Mouse (Mus musculus): ENCODE data around the gene Spata25.

Spata25 gene

DNA sequence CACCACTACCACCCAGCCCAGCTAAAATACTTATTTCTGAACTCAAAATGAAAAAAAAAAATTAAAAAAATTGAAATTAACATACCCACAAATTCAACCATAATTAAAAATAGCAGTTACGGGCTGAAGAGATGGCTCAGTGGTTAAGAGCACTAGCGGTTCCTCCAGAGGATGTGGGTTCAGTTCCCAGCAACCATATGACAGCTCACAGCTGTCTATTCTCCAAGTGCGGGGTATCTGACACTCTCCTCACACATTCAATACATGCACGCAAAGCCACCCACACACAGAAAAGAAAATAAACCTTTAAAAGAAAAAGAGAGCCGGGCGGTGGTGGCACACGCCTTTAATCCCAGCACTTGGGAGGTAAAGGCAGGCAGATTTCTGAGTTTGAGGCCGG is 21.7 kb upstream of the Spata25 start:
- DNase-seq (ENCODE audit: low spot score): no peak

DNA sequence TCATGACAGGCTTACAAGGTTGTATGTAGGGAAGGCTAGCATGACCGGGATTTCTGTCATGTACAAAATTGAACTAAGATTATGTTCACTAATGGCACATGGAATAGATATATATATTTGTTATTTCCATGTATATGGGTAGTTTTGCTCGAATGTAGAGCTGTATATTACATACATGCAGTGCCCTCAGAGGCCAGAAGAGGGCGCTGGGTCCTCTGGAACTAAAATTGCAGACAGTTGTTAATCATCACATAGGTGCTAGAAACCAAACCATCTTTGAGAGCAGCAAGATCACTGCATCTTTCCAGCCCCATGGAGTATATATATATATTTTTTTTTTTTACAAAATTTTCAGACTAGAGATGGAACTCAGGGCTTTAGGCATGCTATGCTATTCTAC is 17.4 kb upstream of the Spata25 start:
- no peak for DNase-seq (ENCODE audit: low spot score)

DNA sequence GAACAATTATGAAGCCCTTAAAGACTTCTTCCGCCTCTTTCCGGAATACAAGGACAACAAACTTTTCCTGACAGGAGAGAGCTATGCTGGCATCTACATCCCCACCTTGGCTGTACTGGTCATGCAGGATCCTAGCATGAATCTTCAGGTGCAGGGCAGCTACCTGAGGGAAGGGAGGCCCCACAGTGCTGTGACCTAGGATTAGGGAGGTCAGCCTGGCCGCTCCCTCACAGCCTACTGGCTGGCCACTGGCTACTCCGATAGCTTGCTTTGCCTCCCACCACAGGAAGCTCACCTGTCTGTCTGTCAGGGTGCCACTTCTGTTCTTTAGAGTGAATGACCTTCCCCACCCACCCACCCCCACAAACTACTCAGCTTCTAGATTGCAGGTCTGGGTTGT is 6.8 kb upstream of the Spata25 start:
- no peak for DNase-seq (ENCODE audit: low spot score)

DNA sequence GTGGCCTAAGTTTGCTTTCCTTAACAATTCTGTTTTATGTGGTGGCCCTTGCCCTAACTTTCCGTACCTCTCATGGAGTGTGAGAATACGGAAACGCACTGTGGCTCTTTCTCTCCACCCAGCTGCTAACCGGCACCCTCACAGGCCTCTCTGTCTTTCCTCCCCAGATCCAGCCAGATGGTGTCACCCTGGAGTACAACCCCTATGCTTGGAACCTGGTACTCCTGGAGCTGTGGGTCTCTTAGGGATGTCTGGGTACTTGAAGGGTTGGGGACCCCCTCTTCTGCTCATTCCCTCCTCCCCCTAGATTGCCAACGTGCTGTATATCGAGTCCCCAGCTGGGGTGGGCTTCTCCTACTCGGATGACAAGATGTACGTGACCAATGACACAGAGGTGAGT is 6.2 kb upstream of the Spata25 start:
- DNase-seq (ENCODE audit: low spot score): no peak

DNA sequence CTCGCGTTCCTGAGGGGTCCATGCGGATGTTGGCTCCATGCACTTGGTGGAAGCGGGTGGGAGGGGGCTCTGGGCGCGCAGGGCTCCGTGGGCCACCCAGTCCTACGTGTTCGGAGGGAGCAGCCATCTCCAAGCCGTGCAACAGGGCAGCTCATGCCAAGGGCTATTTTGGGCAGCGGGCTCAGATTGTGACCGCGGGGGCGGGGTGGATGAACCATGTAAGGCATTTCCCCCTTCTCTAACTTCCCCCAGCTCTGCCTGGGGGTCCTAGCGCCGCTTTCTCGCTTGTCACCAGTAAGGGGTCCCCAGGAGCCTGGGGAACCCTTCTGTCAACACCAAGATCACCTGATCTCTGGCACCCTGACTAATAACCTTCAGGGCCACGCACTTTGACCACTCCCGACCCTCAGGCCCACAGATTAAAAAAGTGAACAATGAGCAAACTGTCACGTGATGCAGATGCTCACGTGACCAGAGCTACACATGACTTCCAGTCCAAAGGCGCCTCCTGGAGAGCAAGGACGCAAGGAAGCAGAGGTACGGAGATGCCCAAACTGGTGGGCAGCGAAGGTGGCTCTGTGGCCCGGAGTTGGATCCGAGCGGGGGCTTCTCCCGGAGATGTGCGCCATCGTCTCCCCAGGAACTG is 5.1 kb upstream of the Spata25 start, which contains the start of gene Neurl2:
Neurl2 (minus strand) TSS at position 143 of the 646 bp plus-strand sequence.
- peak; percentile 85 for DNase-seq (ENCODE audit: low spot score)

DNA sequence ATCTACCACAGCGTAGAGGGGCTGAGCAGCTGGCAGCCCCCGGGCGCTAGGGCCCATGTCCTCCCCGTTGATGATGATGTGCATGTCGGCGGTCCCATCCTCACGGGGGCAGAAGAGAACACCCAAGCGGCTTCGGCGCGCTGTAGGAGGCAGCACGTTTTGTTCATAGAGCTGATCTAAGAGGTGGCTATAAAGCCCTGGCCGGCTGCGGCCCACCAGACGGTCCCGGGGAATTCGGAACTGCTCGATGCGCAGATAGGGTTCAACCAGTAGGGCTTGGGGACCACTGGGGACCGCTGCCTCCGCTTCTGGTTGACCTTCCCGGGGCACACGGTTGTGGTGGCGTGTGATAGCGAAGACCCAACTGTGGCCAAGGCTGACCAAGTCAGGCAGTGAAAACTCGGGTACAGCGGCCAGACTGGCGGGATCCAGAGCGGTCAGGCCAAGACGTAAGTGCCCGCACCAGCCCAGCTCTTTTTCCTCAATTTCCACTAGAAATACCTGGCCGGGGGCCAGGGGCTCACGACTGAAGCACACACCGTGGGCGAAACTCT is 4.5 kb upstream of the Spata25 start, which contains the start of gene Ctsa:
Ctsa (plus strand) TSS at position 126 of the 554 bp plus-strand sequence.
- DNase-seq (ENCODE audit: low spot score): peak; percentile 74

DNA sequence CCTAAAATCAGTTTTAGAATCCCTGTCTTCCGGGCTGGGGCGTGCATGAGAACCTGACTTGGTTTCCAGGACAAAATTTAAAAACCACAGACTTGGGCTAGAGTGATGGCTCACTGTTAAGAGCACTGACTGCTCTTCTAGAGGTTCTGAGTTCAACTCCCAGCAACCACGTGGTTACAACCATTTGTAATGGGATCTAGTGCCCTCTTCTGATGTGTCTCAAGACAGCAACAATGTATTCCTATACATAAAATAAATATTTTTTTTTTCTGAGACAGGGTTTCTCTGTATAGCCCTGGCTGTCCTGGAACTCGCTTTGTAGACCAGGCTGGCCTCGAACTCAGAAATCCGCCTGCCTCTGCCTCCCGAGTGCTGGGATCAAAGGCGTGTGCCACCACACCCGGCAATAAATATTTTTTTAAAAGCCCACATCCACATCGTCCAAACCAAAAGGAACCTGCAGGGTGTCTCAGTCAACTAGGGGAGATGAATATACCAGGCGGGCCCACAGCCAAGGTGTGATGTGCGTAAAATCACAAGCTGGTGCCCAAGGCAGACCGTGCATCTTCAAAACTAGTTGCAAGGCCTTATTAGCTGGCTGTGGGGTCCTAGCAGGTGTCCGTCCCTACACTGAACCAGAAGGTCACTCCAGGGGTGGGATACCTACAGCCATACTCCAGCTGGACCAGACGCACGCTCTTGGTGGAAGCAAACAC is 3.9 kb upstream of the Spata25 start:
- DNase-seq (ENCODE audit: low spot score): no peak

DNA sequence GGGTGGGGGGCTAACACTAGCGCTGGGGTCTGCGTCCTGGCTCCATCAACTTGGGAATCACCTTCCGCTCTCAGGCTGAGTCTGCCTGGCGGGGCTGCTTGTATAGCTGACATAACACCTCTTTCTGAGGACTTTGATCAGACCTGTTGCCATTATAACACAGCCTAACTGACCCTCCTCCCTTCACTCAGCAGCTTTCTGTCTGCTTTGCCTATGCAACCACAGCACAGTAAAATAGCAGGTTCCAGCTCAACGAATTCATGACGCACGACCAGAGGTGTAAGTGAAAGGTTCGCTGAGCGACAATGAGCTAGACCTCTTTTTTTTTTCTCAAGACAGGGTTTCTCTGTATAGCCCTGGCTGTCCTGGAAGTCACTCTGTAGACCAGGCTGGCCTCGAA is 2.7 kb upstream of the Spata25 start:
- no peak for DNase-seq (ENCODE audit: low spot score)

DNA sequence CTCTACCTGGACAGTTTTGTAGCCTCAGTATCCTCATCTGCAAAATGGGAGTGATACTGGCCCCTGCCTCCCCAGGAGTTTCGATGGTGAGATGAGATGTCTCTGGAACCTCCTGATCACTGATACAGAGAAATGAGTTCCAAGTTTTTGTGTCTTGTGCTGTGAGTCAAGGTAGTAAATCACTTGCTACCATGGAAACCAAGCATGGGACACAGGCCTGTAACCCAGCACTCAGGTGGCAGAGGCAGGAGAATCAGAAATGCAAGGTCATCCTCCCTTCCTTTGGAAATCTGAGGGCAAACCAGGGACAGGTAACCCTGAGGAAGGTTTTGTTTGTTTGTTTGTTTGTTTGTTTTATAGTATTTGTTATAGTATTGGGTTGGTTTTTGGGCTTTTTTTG is 753 bp upstream of the Spata25 start:
- no peak for DNase-seq (ENCODE audit: low spot score)

DNA sequence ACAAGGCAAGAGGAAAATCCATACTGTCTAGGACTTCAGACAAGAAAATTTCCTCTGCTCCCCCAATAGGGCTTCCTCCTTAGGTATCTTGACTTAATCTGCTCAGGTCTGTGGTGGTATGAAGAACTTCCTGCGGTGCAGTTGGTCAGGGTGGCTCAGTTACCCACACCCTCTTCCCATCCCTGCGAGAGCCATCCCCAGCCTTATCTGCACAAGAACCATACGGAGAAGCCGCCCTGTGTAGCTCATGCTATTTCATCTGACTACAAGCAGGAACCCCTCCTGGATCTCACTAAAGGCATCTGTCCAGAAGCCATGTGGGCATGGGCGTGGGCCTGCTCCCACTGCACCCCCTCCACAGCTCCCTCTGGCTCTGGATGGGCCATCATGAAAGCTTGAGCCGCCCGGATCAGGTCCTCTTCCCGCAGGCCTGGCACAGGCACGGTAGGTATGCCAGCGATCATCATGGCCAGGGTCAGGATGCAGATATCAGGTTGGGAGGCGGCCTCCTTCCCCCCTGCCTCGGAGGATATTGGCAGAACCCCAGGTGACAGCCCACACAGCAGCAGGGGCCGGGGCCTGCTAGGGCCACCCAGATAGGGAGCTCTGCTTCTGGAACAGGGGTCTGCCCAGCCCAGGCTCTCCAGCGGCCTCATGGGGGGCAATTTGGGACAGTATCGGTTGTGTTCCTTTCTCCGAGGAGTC is 1.0 kb downstream of the Spata25 start:
- no peak for DNase-seq (ENCODE audit: low spot score)

DNA sequence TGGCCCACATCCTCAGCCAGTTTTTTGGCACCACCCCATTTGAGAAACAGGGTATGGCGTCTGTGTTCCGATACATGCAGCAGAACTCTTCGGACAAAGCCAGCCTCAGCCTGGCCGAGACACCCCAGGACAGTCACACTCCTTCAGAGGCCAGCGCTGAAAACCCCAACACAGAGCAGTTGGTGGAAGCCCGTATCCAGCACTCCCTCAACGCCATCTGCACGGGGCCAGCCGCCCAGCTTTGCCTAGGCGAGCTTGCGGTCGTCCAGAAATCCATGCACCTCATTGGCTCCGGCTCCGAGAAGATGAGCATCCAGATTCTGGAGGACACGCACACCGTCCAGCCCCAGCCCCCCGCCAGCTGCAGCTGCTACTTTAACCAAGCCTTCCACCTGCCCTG is 2.8 kb downstream of the Spata25 start:
- DNase-seq (ENCODE audit: low spot score): no peak

DNA sequence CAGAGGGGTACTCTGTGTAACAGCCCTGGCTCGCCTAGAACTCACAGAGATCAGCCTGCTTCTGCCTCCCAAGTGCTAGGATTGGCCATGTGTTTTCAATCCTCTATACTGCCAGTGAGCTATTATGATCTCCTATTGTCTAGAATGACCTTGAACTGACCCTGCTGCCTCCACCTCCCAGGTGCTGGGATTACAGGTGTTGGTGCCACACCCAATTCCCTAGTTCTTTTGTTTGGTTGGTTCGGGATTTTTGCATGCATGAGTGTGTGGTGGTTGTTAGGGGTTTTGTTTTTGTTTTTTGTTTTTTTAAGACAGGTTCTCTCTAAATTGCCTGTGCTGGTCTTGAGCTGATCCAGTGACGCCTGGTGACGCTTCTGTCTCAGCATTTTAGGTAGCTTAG is 4.4 kb downstream of the Spata25 start:
- no peak for DNase-seq (ENCODE audit: low spot score)

DNA sequence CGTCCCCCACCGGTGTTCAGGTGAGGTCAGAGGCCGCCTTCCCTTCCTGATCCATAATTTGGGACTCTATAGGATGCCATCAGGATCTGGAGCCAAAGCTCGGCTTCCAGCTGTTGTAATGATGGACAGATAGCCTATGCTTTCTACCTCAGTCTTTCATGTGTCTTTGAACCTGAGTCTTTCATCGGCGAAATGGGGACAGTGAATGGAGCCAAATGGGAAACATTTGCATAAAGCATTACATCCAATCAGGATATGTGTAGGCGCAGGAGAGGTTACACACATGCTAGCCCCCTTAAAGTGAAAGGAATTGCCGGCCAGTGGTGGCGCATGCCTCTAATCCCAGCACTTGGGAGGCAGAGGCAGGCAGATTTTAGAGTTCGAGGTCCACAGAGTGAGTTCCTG is 5.2 kb downstream of the Spata25 start:
- no peak for DNase-seq (ENCODE audit: low spot score)

DNA sequence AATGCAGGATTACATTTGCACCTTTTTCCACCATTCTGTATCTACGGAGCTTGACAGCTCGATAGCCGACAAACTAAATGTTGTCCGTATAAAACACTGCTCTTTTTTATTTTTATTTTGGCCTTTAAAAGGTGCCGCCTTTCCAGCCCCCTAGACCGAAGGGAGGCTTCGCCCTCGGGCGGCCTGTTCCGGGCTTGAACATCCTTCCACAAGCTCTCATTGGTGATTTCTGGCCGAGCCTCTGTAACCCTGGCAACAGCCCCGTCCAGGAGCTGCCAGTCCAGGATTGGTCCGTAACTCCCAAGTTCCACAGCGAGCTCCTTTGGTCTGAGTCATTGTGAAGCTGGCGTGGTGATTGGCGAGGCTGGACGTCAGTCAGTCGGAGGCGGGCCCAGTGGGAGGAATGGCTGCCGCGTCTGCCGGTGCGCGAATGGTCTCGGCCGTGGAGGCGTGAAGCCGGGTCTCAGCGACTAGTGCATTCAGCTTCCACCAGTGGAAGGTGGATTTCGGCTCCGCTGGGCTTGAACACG is 5.6 kb downstream of the Spata25 start, which contains the start of gene Zswim1:
Zswim1 (plus strand) TSS at position 51 of the 530 bp plus-strand sequence.
- peak; percentile 97 for DNase-seq (ENCODE audit: low spot score)

DNA sequence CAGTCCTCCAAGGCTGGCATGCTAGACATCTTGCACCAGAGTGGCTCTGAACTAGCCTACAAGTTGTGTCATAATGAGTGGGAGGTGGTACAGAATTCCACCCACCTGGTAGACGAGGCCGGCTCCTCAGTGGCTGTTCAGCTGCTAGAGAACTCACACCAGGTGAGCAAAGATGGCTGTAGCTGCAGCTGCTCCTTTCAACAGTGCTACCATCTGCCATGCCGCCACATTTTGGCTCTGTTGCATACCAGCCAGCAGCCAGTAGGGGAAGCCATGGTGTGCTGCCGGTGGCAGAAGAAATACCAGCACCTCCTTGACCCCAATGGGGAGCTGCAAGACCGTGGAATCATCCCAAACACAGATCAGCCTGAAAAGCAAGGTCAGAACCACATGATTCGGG is 7.3 kb downstream of the Spata25 start:
- no peak for DNase-seq (ENCODE audit: low spot score)

DNA sequence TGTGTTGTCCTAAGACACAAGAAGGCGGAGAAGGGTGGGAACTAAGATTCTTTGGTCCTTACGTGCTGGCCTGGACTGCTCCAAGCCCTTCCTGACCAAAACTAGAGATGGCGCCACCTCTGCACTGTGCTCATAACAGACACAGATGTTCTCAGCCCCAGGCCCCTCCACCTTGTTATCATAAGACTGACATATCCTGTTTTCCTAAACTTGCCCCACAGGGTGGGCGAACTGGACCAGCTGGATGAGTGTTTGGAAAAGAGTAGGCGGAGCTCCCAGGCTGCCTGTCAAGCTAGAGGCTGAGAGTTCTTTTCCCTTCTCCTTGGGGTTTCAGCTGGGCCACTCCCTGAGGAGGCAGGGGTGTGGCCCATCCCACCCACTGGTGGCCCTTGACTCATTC is 10.6 kb downstream of the Spata25 start:
- no peak for DNase-seq (ENCODE audit: low spot score)

DNA sequence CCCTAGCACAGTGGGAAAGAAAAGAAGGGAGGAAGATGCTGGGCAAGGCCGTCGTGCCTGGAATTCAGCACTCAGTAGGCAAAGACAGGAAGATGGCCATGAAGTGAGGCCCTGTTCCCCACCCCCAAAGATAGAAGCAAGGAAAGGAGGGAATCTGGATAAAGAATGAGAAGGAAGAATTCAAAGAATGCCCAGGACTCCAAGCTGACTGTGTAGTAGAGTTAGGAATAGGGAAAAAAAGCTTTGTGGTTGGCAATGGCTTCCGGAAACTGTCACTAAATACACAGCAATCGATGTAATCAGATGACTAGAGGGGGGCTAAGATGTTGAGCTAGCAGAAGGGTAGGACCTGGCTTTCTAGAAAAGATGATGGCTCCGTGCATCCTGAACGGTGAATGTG is 11.1 kb downstream of the Spata25 start:
- DNase-seq (ENCODE audit: low spot score): no peak

DNA sequence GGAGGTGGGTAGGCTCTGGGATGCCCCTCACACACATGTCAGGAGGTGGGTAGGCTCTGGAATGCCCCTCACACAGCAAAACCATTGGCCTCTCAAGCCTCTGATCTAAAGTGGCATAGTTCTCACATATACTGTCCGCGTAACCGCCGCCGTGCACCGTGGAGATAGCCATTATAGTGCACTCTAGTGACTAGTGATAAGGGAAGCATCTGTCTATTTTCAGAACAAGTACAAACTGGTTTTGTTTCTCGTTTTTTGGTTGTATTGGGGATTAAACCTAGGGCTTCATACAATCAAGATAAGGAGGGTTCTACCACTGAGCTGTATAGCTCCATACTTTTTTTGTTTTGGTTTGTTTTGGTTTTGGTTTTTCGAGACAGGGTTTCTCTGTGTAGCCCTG is 12.5 kb downstream of the Spata25 start:
- DNase-seq (ENCODE audit: low spot score): no peak

DNA sequence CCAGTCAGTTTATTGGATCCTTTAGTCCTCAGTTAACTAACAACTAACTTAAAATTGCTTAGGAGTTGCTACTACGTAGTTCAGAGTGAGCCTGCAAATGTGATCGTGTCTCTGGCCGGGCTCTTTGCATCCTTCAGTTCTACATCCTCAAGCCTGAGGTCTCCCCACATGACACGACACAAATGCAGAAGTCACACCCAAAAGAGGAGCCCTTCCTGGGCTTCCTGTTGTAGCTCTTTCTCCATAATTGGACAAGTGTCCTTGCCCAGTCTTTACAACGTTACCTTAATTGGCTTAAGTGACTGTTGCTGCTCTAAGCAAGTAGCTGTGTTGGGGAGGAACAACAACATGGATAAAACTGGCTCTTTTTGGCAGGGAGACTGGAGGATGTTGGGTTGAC is 13.0 kb downstream of the Spata25 start:
- no peak for DNase-seq (ENCODE audit: low spot score)

DNA sequence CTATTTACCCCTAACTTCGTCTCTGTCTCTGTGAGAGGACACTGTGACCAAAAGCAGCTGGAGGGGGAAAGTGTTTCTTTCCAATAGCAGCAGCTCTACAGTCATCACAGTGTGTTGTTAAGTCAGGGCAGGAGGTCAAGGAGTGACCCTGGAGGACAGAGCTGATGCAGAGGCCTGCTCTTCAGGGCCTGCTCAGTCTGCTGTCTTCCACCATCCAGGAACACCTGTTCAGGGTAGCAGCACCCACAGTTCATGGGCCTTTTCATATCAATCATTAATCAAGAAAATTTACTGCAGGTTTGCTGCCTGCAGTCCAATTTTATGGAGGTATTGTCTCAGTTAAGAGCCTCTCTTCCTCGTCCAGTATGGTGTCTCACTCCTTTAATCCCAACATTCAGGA is 14.8 kb downstream of the Spata25 start:
- DNase-seq (ENCODE audit: low spot score): no peak

DNA sequence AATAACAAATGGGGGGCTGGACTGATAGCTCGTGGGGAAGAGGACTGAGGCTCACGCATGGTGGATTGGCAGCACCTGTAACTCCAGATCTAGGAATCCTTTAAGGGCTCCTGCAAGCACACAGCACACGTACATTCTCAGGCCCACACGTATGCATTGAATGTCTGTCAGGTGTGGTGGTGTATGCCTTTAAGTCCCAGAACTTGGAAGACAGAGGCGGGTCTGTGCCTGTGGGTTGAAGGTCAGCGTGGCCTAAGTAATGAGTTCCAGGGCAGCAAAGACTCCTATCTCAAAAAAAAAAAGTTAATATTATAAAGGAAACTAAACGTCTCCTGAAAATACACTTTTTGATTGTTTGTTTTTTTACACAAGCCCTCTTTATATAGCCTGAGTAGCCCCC is 21.7 kb downstream of the Spata25 start:
- DNase-seq (ENCODE audit: low spot score): no peak

DNA sequence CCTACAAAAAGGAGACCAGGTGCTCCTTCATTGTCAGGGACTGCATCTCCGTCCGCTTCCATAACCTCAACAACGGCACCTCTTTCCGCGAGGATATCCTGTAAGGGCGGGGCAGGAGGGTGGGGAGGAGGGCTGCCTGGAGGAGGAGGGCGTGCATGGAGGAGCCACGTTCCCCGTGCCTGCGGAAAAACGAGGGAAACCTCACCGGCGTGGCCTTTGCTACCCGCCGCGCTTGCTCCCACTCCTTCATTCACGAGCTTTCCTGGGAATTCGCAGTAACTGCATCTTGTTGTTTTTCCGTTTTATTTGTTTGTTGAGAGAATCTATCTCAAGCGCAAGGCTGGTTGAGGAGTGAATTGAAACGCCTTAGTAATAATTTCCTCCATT is 23.0 kb downstream of the Spata25 start:
- no peak for DNase-seq (ENCODE audit: low spot score)
